ENCODE assay signal across 26 mouse cellular contexts in the genomic region with DNA sequence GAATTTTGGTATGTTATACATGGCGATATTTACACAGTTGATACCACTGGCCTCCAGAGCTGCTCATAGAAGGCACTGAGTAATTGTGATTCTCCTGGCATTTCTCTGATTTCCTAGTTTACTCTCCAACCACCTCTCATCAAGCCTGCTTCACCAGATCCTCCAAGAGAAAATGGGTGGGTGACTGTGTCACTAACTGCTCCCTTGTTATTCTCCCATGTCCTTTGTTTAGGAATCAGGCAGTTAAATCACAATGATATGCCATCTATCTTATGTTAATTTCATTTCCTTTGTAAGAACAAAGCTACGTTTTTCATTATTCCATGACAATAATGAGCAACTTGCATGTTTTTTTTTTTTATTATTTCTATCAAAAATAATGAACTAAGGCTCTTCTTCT.
"Had no signal": no experiment of that assay in that cellular context is flagged by ENCODE, and none has a peak within 500 bp of the region (broad histone marks: within the 10 kb centered on the region; RNA-seq: fewer than 3 reads in every experiment).

No protein-coding gene starts in this region.

- DNase-seq: gastrocnemius, postnatal 14 days; gastrocnemius, postnatal 36 days; heart, adult 11 months; heart, postnatal 10 days; heart, postnatal 4 days; kidney, adult 11 months; kidney, adult 2 months; kidney, adult 9 months; kidney, postnatal 14 days; kidney, postnatal 36 days; layer of hippocampus, adult 9-11 months; layer of hippocampus, postnatal 36 days; liver; liver, embryonic 13.5 days had no signal

- H3K9me3 ChIP-seq: heart, embryonic 10.5 days; heart, embryonic 12.5 days; hindbrain, embryonic 10.5 days; hindbrain, embryonic 12.5 days; kidney, embryonic 15.5 days; limb, embryonic 10.5 days; limb, embryonic 12.5 days; liver, embryonic 13.5 days; liver, embryonic 15.5 days had no signal

- H3K27ac ChIP-seq: heart, embryonic 10.5 days; hindbrain, embryonic 10.5 days; hindbrain, embryonic 12.5 days; hindbrain, embryonic 14.5 days; kidney, embryonic 15.5 days; kidney, postnatal 0 days; limb, embryonic 10.5 days; limb, embryonic 12.5 days; liver, embryonic 13.5 days; liver, embryonic 15.5 days had no signal

- H3K4me3 ChIP-seq: heart, embryonic 10.5 days; heart, embryonic 12.5 days; hindbrain, embryonic 10.5 days; hindbrain, embryonic 12.5 days; kidney, embryonic 15.5 days; limb, embryonic 10.5 days; limb, embryonic 12.5 days; liver, embryonic 13.5 days; liver, embryonic 15.5 days had no signal

- ATAC-seq: hindbrain, embryonic 16.5 days; intestine, embryonic 16.5 days had no signal

- H3K9ac ChIP-seq: heart, embryonic 12.5 days; hindbrain, embryonic 12.5 days; hindbrain, embryonic 14.5 days; kidney, embryonic 15.5 days; limb, embryonic 12.5 days; liver, embryonic 13.5 days; liver, embryonic 15.5 days had no signal

- H3K4me1 ChIP-seq: hindbrain, embryonic 10.5 days; hindbrain, embryonic 12.5 days; liver, embryonic 13.5 days; liver, embryonic 15.5 days had no signal

- H3K36me3 ChIP-seq: heart, embryonic 10.5 days; heart, embryonic 12.5 days; hindbrain, embryonic 10.5 days; hindbrain, embryonic 12.5 days; kidney, embryonic 15.5 days; limb, embryonic 10.5 days; limb, embryonic 12.5 days; liver, embryonic 13.5 days; liver, embryonic 15.5 days had no signal

- H3K27me3 ChIP-seq: heart, embryonic 12.5 days; hindbrain, embryonic 12.5 days; kidney, embryonic 15.5 days; limb, embryonic 12.5 days; liver, embryonic 13.5 days; liver, embryonic 15.5 days had no signal
